Mouse (Mus musculus): ENCODE data around the gene Ipo9.

GRCm38 (mm10) chr1:135471742-135472141, 41.4 kb upstream of the Ipo9 start:
- TF ChIP-seq CTCF (IDR thresholded peaks at IDR 0.05; ENCODE audit: control insufficient read depth, insufficient read depth, insufficient read length) (no peak), MYOG (IDR thresholded peaks at IDR 0.05; ENCODE audit: control insufficient read depth, extremely low read depth, insufficient read length) (no peak), CEBPB (IDR thresholded peaks at IDR 0.05; ENCODE audit: low read depth) (no peak), MAX (IDR thresholded peaks at IDR 0.05) (no peak), USF1 (IDR thresholded peaks at IDR 0.05; ENCODE audit: low read depth) (no peak), MYOD1 (IDR thresholded peaks at IDR 0.05; ENCODE audit: control insufficient read depth, insufficient read length, low read depth) (no peak), FOSL1 (IDR thresholded peaks at IDR 0.05; ENCODE audit: insufficient read depth, low read length, poor library complexity, severe bottlenecking) (no peak)
